Mouse (Mus musculus) adrenal gland, postnatal 36 days (tissue): ENCODE measurements around the gene Btg3. TPM values are rescaled to one million over a fixed set of nuclear protein-coding genes. Genes with fewer than 3 reads are reported as not detected.

Experiments
- DNase-seq, 2 experiments: peaks; one replicate each; pipeline ENCODE4 v3.0.0; 2021; ENCODE audit warnings: mixed read lengths in 1 of 2
- total RNA-seq, 2 experiments: library from RNA; stranded (reverse); gene quantifications; 2 replicates each; pipeline ENCODE4 v1.2.3; 2021

Btg3 gene
- total RNA-seq, 2 experiments from 2014 or later = 40.5 to 41.1 TPM

DNA sequence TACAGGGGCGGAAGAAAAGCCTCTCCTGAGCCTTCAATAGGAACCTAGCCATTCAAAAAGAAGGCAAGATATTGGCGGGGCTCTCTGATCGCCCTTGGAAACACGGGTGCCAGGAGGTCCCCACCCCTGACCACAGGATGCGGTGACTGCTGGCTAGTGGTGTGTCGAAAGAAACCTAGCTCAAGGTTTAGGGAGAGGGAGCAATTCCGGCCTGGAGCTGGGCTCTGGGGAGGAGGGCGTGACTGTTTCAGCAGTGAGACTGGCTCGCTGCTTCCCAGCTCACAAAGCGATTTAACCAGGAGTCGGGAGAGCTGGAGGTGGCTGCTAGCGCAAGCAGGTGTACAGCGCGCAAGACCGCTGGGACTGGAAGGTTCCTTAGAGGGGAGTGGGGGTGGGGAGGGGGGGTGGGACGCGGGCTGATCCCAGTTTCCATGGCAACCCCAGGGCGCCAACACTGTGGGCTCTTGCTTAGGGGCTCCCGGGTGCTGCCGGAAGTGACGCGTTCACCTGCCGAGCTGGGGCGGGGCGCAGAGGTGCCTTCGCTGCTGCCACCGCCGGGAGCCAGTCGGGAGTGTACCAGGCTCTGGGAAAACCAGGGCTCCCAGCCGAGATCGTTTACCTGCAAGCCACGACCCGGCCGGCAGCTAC is 75.7 kb downstream of the Btg3 start, which contains the start of gene Cxadr:
Cxadr (plus strand) TSS at position 307 of the 648 bp plus-strand sequence.
- DNase-seq = peak; percentile 68 to 71

DNA sequence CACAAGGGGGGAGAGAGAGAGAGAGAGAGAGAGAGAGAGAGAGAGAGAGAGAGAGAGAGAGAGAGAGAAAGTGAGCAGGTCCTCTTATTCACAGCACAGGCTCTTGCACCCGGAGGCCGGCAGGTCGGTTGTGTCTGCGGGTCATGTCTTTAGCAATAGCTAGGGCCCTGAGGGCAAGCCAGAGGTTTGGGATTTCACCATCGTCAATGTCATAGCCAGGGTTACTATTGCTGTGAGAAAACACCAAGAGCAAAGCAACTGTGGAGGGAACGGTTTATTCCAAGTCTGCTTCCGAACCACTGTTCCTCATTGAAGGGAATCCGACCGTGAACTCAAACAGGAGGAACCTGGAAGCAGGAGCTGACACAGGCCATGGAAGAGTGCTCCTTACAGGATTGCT is 80.9 kb downstream of the Btg3 start:
- peak; percentile 45 to 76 for DNase-seq

GRCm38 (mm10) chr16:78295601-78296000 is 81.4 kb downstream of the Btg3 start:
- no peak for DNase-seq

DNA sequence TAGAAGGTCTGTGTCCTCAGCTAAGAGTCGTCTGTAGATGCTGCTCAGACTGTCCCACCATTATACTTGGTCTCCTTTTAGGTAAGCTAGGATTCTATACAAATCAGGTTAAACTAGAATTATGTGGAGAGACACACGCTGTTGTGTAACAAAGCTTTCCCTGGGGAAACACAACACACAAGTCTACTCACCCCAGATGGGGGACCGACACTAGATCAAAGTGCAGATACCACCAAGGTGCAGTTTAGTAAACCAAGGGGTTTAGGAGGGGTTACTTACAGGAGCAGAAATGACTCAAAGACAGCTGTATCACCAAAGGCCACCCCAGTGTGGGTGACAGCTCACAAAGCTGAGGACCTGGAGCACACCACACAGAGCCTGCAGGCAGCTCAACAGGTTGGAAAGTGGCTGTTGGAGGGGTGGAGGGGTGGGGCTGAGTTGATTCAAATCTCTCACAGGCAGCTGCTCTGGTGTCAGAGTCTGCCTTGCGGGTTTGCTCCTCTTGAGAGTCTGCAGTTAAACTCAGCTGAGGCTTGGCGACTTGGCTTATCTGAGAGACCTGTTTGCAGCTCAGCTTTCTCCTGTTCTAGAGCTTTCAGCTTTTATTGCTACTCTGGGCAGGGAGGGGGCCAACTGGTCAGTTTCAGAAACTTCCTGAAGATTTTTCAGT is 82.3 kb downstream of the Btg3 start:
- DNase-seq = no peak

DNA sequence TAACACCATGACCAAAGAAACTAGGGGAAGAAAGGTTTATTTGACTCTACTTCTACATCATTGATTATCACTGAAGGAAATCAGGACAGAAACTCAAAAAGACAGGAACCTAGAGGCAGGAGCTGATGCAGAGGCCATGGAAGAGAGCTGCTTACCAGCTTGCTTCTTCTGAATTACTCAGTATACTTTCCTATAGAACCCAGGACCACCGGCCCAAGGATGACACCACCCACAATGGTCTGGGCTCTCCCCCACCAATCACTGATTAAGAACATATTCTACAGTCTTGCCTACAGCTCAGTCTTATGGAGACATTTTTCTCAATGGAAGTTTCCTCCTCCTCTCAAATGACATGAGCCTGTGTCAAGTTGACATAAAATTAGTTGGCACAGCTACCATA is 82.9 kb downstream of the Btg3 start:
- DNase-seq = no peak

DNA sequence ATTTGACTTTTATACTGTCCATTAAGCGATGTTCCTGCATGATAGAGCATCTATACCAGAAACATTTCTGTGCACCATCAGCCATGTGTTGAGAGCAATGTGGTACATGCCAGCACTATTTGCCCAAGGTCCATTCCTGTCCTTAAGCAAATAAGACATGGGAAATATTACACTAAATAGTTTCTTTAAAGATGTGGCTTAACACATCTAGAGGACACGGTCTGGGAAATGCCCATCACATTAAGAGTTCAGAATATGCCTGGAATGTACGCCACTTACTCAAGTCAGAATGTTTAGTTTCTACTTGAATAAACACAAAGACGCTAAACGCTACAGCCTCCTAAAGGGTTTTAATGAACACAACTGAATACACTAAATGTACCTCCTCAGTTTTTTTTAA is 93.8 kb downstream of the Btg3 start:
- DNase-seq = no peak

Other genes with a start within 250 kb of the Btg3 start
- 10 to 100 TPM in 1 of 2 experiments, 1 to 10 TPM in 1; 6.7 to 32.1 TPM for gene Cxadr, start 75.7 kb downstream of the Btg3 start, total RNA-seq
- 10 to 100 TPM; 50.6 to 53.1 TPM for gene D16Ertd472e, start 199.5 kb upstream of the Btg3 start, total RNA-seq